Mouse (Mus musculus) MEL (cell line): ENCODE measurements around the gene Cldn19. TPM values are rescaled to one million over a fixed set of nuclear protein-coding genes. Genes with fewer than 3 reads are reported as not detected.

ENCODE experiments used
- DNase-seq: peaks from one replicate; pipeline ENCODE4 v3.0.0; 2011; ENCODE audit warnings: low read depth, low spot score
- H3K27ac ChIP-seq: 2 replicates; pipeline ENCODE4 v1.5.1; 2012; ENCODE audit warnings: low read depth, mild to moderate bottlenecking, control low read depth, low read length, moderate library complexity; ENCODE audit not compliant: control insufficient read depth
- H3K27me3 ChIP-seq, 2 experiments: fragments of 150-350 bp in 1 of 2; sonication (generic) in 1 of 2; 2 replicates each; pipeline ENCODE4 v1.6.1; 2012; ENCODE audit warnings: low read length in 2 of 2, mild to moderate bottlenecking in 2 of 2, improper control_type of control experiment in 1 of 2, moderate library complexity in 1 of 2; ENCODE audit not compliant: insufficient read depth in 2 of 2, control insufficient read depth in 1 of 2
- H3K36me3 ChIP-seq, 2 experiments: 2 replicates each; pipeline ENCODE4 v1.6.1; 2012 to 2014; ENCODE audit warnings: low read length in 2 of 2, improper control_type of control experiment in 1 of 2, inconsistent platforms in 1 of 2, mild to moderate bottlenecking in 1 of 2; ENCODE audit not compliant: insufficient read depth in 2 of 2, control insufficient read depth in 1 of 2
- H3K4me1 ChIP-seq, 2 experiments: fragments of 150-350 bp in 1 of 2; sonication (generic) in 1 of 2; 2 replicates each; pipeline ENCODE4 v1.6.1; 2012; ENCODE audit warnings: low read length in 2 of 2, improper control_type of control experiment in 1 of 2, mild to moderate bottlenecking in 1 of 2; ENCODE audit not compliant: insufficient read depth in 2 of 2, control insufficient read depth in 1 of 2
- H3K4me3 ChIP-seq, 2 experiments: fragments of 150-350 bp in 1 of 2; sonication (generic) in 1 of 2; 2 replicates each; pipeline ENCODE4 v1.5.1; 2012; ENCODE audit warnings: low read depth in 2 of 2, low read length in 2 of 2, mild to moderate bottlenecking in 2 of 2, moderate library complexity in 2 of 2, control low read depth in 1 of 2, improper control_type of control experiment in 1 of 2; ENCODE audit not compliant: control insufficient read depth in 1 of 2, insufficient read depth in 1 of 2
- H3K79me2 ChIP-seq: 2 replicates; pipeline ENCODE4 v1.6.1; 2012; ENCODE audit warnings: mild to moderate bottlenecking, low read length, moderate library complexity; ENCODE audit not compliant: control insufficient read depth, poor library complexity, insufficient read depth
- H3K9ac ChIP-seq: 2 replicates; pipeline ENCODE4 v1.6.1; 2012; ENCODE audit warnings: low read depth, mild to moderate bottlenecking, control low read depth, low read length, moderate library complexity; ENCODE audit not compliant: control insufficient read depth, poor library complexity, severe bottlenecking
- H3K9me3 ChIP-seq: fragments of 150-350 bp; sonication (generic); replicated peaks from 2 replicates; pipeline ENCODE4 v1.6.1; 2012; ENCODE audit warnings: mild to moderate bottlenecking, low read length, improper control_type of control experiment, moderate library complexity; ENCODE audit not compliant: insufficient read depth
- BHLHE40 ChIP-seq: IDR thresholded peaks from 2 replicates; pipeline ENCODE4 v1.6.1; 2012; ENCODE audit warnings: low read depth, mild to moderate bottlenecking, inconsistent platforms, low read length, improper control_type of control experiment, borderline replicate concordance
- CHD2 ChIP-seq: IDR thresholded peaks from 2 replicates; pipeline ENCODE4 v1.6.1; 2011; ENCODE audit warnings: low read length, improper control_type of control experiment
- CTCF ChIP-seq, 3 experiments: IDR thresholded peaks in 2 of 3; conservative IDR thresholded peaks in 1 of 3; 2 replicates each; pipeline ENCODE4 v1.5.1; 2011 to 2012; ENCODE audit warnings: low read length in 3 of 3, low read depth in 2 of 3, mild to moderate bottlenecking in 2 of 3, improper control_type of control experiment in 1 of 3, inconsistent platforms in 1 of 3, mixed read lengths in 1 of 3, moderate library complexity in 1 of 3; ENCODE audit not compliant: control insufficient read depth in 1 of 3, insufficient read depth in 1 of 3, poor library complexity in 1 of 3, severe bottlenecking in 1 of 3
- E2F4 ChIP-seq: IDR thresholded peaks from 2 replicates; pipeline ENCODE4 v1.6.1; 2011; ENCODE audit warnings: low read depth, low read length, improper control_type of control experiment, borderline replicate concordance
- ELF1 ChIP-seq: IDR thresholded peaks from 2 replicates; pipeline ENCODE4 v1.6.1; 2014; ENCODE audit warnings: low read depth, mild to moderate bottlenecking, inconsistent platforms, low read length, improper control_type of control experiment, moderate library complexity
- GABPA ChIP-seq: IDR thresholded peaks from 2 replicates; pipeline ENCODE4 v1.6.1; 2012; ENCODE audit warnings: low read depth, mild to moderate bottlenecking, inconsistent platforms, low read length, improper control_type of control experiment, moderate library complexity
- GATA1 ChIP-seq: IDR thresholded peaks from 2 replicates; pipeline ENCODE4 v1.6.1; 2011; ENCODE audit warnings: low read depth, low read length, improper control_type of control experiment
- HCFC1 ChIP-seq: IDR thresholded peaks from 2 replicates; pipeline ENCODE4 v1.6.1; 2012; ENCODE audit warnings: low read depth, mild to moderate bottlenecking, inconsistent platforms, low read length, improper control_type of control experiment, moderate library complexity
- KAT2A ChIP-seq: conservative IDR thresholded peaks from 2 replicates; pipeline ENCODE4 v1.6.1; 2012; ENCODE audit warnings: low read depth, low read length, improper control_type of control experiment, inconsistent platforms
- MAFK ChIP-seq: IDR thresholded peaks from 2 replicates; pipeline ENCODE4 v1.6.1; 2011; ENCODE audit warnings: low read depth, mild to moderate bottlenecking, low read length, improper control_type of control experiment, borderline replicate concordance
- MEF2A ChIP-seq: IDR thresholded peaks from 2 replicates; pipeline ENCODE4 v1.6.1; 2014; ENCODE audit warnings: low read depth, mild to moderate bottlenecking, inconsistent platforms, low read length, improper control_type of control experiment; ENCODE audit not compliant: poor library complexity, insufficient replicate concordance, severe bottlenecking; ENCODE audit errors: extremely low read depth
- MXI1 ChIP-seq: IDR thresholded peaks from 2 replicates; pipeline ENCODE4 v1.6.1; 2011; ENCODE audit warnings: mild to moderate bottlenecking, low read depth, low read length, improper control_type of control experiment
- MYB ChIP-seq: IDR thresholded peaks from 2 replicates; pipeline ENCODE4 v1.6.1; 2011; ENCODE audit warnings: mild to moderate bottlenecking, low read depth, low read length, improper control_type of control experiment
- NELFE ChIP-seq: IDR thresholded peaks from 2 replicates; pipeline ENCODE4 v1.6.1; 2011; ENCODE audit warnings: low read depth, low read length, improper control_type of control experiment
- NRF1 ChIP-seq: IDR thresholded peaks from 2 replicates; pipeline ENCODE4 v1.6.1; 2014; ENCODE audit warnings: low read depth, mild to moderate bottlenecking, inconsistent platforms, low read length, improper control_type of control experiment, moderate library complexity; ENCODE audit not compliant: poor library complexity, insufficient read depth, severe bottlenecking
- POLR2AphosphoS2 ChIP-seq: IDR thresholded peaks from 2 replicates; pipeline ENCODE4 v1.6.1; 2011; ENCODE audit warnings: low read length, improper control_type of control experiment
- POLR2AphosphoS5 ChIP-seq: IDR thresholded peaks from 2 replicates; pipeline ENCODE4 v1.6.1; 2012; ENCODE audit warnings: low read depth, borderline replicate concordance, mild to moderate bottlenecking, inconsistent platforms, low read length, moderate library complexity, mixed read lengths
- RAD21 ChIP-seq: IDR thresholded peaks from 2 replicates; pipeline ENCODE4 v1.6.1; 2011; ENCODE audit warnings: mild to moderate bottlenecking, low read depth, low read length, improper control_type of control experiment
- SMC3 ChIP-seq: IDR thresholded peaks from 2 replicates; pipeline ENCODE4 v1.6.1; 2011; ENCODE audit warnings: low read depth, low read length, improper control_type of control experiment
- TAL1 ChIP-seq: IDR thresholded peaks from 2 replicates; pipeline ENCODE4 v1.6.1; 2012; ENCODE audit warnings: mild to moderate bottlenecking, inconsistent platforms, low read length, moderate library complexity, mixed read lengths
- TBP ChIP-seq: IDR thresholded peaks from 2 replicates; pipeline ENCODE4 v1.8.0; 2011; ENCODE audit warnings: low read depth, low read length, improper control_type of control experiment
- UBTF ChIP-seq: IDR thresholded peaks from 2 replicates; pipeline ENCODE4 v1.6.1; 2012; ENCODE audit warnings: low read depth, mild to moderate bottlenecking, inconsistent platforms, low read length, improper control_type of control experiment, moderate library complexity, borderline replicate concordance; ENCODE audit not compliant: insufficient read depth
- USF2 ChIP-seq, 2 experiments: IDR thresholded peaks; 2 replicates each; pipeline ENCODE4 v1.6.1; 2011 to 2012; ENCODE audit warnings: improper control_type of control experiment in 2 of 2, low read length in 2 of 2, borderline replicate concordance in 1 of 2, inconsistent platforms in 1 of 2, low read depth in 1 of 2, mild to moderate bottlenecking in 1 of 2; ENCODE audit not compliant: insufficient read depth in 1 of 2
- ZC3H11A ChIP-seq: IDR thresholded peaks from 2 replicates; pipeline ENCODE4 v1.6.1; 2012; ENCODE audit warnings: low read depth, mild to moderate bottlenecking, inconsistent platforms, low read length, improper control_type of control experiment
- ZKSCAN1 ChIP-seq: IDR thresholded peaks from 2 replicates; pipeline ENCODE4 v1.6.1; 2012; ENCODE audit warnings: low read depth, mild to moderate bottlenecking, inconsistent platforms, low read length, improper control_type of control experiment, moderate library complexity
- polyA plus RNA-seq, 2 experiments: library from polyadenylated mRNA; stranded (reverse) in 1 of 2; unstranded in 1 of 2; fragments of >175 nt in 1 of 2; fragments of >200 nt in 1 of 2; gene quantifications; 2 replicates each; pipeline versions ENCODE4 v1.2.1 to v1.2.4; 2012; ENCODE audit warnings: low replicate concordance in 2 of 2, low read depth in 1 of 2; ENCODE audit not compliant: insufficient read length in 2 of 2, insufficient read depth in 1 of 2, missing spikeins in 1 of 2
- total RNA-seq: library from RNA; depleted of rRNA; stranded (reverse); fragments of 300-350 nt; gene quantifications from 2 replicates; pipeline ENCODE4 v1.2.3, GENCODE M21; 2012

Gene Cldn19
- total and polyA plus RNA-seq, 3 experiments, result not detected

GRCm38 (mm10) chr4:119285336-119285735 lies 30.1 kb downstream of the Cldn19 start (continued):
- TF ChIP-seq ZKSCAN1, result no peak
- TF ChIP-seq MEF2A, result no peak
- peak; percentile 97 for TF ChIP-seq GATA1
- peak; percentile 88 for TF ChIP-seq MYB
- peak; percentile 57; the same call in 1 of the 2 replicates for TF ChIP-seq BHLHE40
- no peak for TF ChIP-seq CHD2
- TF ChIP-seq GABPA, result no peak
- no peak for TF ChIP-seq ZC3H11A
- TF ChIP-seq POLR2AphosphoS5, result no peak
- peak; percentile 26 for TF ChIP-seq TAL1
- no peak; the same call in 1 of the 2 replicates for TF ChIP-seq MXI1
- TF ChIP-seq USF2 (IDR thresholded peaks at IDR 0.05; ENCODE audit: borderline replicate concordance in 1 of 2, insufficient read depth in 1 of 2, low read depth in 1 of 2, low read length in 2 of 2), result no peak
- TF ChIP-seq NELFE, result no peak
- no peak for TF ChIP-seq UBTF
- no peak for TF ChIP-seq CTCF (IDR thresholded peaks at IDR 0.05 in 2 of 3, conservative IDR thresholded peaks at IDR 0.05 in 1 of 3; ENCODE audit: control insufficient read depth in 1 of 3, insufficient read depth in 1 of 3, low read depth in 2 of 3, low read length in 3 of 3, poor library complexity in 1 of 3, severe bottlenecking in 1 of 3)
- no peak for TF ChIP-seq TBP

DNA sequence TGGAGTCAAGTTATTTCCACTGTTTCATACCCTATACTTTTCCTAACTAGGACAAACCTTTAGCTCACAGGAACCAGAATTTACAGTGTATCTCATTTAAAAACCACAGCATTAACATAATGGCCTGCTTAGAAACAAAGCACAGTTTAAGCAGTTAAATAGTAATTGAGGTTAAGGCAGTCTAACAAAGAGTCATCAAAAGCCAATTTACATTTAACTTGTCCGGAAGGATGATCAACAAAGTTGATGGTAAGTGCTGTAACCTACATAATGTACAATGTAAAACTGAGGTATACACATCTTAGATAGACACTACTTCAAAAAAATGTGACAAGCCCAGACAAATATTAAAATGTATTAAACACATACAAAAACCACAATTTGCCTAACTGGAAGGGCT lies 36.7 kb downstream of the Cldn19 start:
- H3K79me2 ChIP-seq, result peaks cover 75% of the 10 kb centered on the region
- H3K36me3 ChIP-seq, result peaks cover 30 to 43% of the 10 kb centered on the region in 2 experiments
- H3K27ac ChIP-seq, result no peak overlapping the region
- peaks cover 15 to 28% of the 10 kb centered on the region in 2 experiments for H3K4me1 ChIP-seq
- H3K9me3 ChIP-seq, result no peaks in the 10 kb centered on the region
- TF ChIP-seq MEF2A (no peak), ZC3H11A (no peak), RAD21 (no peak), NRF1 (no peak), TAL1 (no peak), GATA1 (no peak), POLR2AphosphoS2 (no peak), KAT2A (no peak), SMC3 (no peak), BHLHE40 (no peak), TBP (no peak), MYB (no peak), GABPA (no peak), HCFC1 (no peak), ELF1 (no peak), CHD2 (no peak), MAFK (no peak), E2F4 (no peak)
- no peaks in the 10 kb centered on the region for H3K27me3 ChIP-seq
- H3K9ac ChIP-seq, result peak overlapping the region; percentile 99
- DNase-seq, result no peak
- H3K4me3 ChIP-seq, result peak overlapping the region; percentile 84 to 99
